Mouse (Mus musculus) forebrain, embryonic 16.5 days (tissue): ENCODE measurements around the gene Dpp9. TPM values are rescaled to one million over a fixed set of nuclear protein-coding genes. Genes with fewer than 3 reads are reported as not detected.

ENCODE experiments used
- ATAC-seq: fragments of 200-750 bp; cut with Nextera tagmentation; 2 replicates; pipeline ENCODE4 v1.8.0; 2017; ENCODE audit warnings: mild to moderate bottlenecking, moderate library complexity
- H3K27ac ChIP-seq: fragments of 300-500 bp; sonication (generic); 2 replicates; pipeline ENCODE4 v1.5.1; 2014; ENCODE audit warnings: low read length, control low read depth
- H3K27me3 ChIP-seq: fragments of 300-500 bp; sonication (generic); replicated peaks from 2 replicates; pipeline ENCODE4 v1.6.1; 2014; ENCODE audit warnings: low read length; ENCODE audit not compliant: control insufficient read depth, insufficient read depth
- H3K36me3 ChIP-seq: fragments of 300-500 bp; sonication (generic); 2 replicates; pipeline ENCODE4 v1.6.1; 2014; ENCODE audit not compliant: control insufficient read depth, insufficient read depth
- H3K4me1 ChIP-seq: fragments of 300-500 bp; sonication (generic); replicated peaks from 2 replicates; pipeline ENCODE4 v1.6.1; 2014; ENCODE audit warnings: low read length; ENCODE audit not compliant: control insufficient read depth, insufficient read depth
- H3K4me2 ChIP-seq: fragments of 300-500 bp; sonication (generic); 2 replicates; pipeline ENCODE4 v1.6.1; 2014; ENCODE audit warnings: mild to moderate bottlenecking, low read length, control low read depth
- H3K4me3 ChIP-seq: fragments of 300-500 bp; sonication (generic); replicated peaks from 2 replicates; pipeline ENCODE4 v1.5.1; 2014; ENCODE audit warnings: mild to moderate bottlenecking, low read length, control low read depth
- H3K9ac ChIP-seq: fragments of 300-500 bp; sonication (generic); replicated peaks from 2 replicates; pipeline ENCODE4 v1.6.1; 2014; ENCODE audit warnings: low read depth, low read length, control low read depth
- H3K9me3 ChIP-seq: fragments of 300-500 bp; sonication (generic); 2 replicates; pipeline ENCODE4 v1.6.1; 2016; ENCODE audit warnings: low read length; ENCODE audit not compliant: control insufficient read depth
- WGBS: fragments of 180-500 bp; shearing (Covaris S2); extraction: QIAGEN DNeasy Blood & Tissue Kit; methylation state at CpG from one replicate; pipeline ENCODE4 v1.1.7; 2014; 5-methylcytosine and 5-hydroxymethylcytosine counted together
- polyA plus RNA-seq: library from polyadenylated mRNA; unstranded; fragments of >200 nt; fragmentation: Nextera tagmentation; extraction: Ambion mirVana; gene quantifications from 2 replicates; pipeline ENCODE4 v1.2.1, GENCODE M21; 2015

Gene Dpp9
- polyA plus RNA-seq, 1 experiment from 2014 or later: 32.3 TPM

DNA sequence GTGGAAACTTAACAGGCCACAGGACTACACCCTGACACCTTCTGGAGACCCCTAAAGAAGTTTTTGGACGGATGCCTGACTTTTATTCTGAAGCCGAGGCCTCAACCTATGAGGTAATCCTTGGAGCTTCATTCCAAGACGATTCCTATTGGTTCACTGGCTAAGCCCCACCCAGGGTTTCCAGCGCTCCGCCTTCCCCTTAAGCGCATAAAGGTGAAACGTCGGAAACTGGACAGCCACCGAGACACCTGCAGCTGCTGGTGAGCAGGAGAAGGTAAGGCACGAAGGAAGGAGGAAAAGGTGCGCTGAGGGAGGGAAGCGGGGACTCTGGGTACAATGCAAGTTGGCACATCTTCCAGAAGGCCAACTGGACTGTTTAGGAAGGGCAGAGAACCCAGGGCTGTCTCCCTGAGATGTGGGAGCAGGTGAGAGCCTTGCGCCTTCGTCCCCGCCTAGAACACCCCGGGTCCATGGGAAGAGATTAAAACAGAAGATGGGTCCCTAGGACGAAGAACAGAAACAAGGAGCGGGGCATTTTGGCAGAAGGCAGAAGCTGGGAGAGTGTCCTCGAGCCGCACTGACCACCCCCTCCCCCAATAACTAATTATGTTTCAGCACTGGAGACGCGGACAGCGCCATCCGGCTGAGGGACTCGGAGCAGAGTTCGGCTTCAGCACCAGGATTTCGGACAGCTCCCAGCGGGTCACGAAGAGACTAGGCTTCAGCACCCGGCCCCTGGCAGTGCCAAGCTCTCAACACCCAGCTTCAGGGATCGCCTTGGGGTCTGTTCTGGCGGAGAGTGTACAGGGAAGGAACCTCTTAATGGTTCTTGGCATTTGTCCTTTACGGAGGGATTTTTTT, 23.1 kb upstream of the Dpp9 start:
- WGBS: under 1% methylated on average over 33 of the region's 33 CpGs
- H3K9ac ChIP-seq: peak overlapping the region; percentile 53

DNA sequence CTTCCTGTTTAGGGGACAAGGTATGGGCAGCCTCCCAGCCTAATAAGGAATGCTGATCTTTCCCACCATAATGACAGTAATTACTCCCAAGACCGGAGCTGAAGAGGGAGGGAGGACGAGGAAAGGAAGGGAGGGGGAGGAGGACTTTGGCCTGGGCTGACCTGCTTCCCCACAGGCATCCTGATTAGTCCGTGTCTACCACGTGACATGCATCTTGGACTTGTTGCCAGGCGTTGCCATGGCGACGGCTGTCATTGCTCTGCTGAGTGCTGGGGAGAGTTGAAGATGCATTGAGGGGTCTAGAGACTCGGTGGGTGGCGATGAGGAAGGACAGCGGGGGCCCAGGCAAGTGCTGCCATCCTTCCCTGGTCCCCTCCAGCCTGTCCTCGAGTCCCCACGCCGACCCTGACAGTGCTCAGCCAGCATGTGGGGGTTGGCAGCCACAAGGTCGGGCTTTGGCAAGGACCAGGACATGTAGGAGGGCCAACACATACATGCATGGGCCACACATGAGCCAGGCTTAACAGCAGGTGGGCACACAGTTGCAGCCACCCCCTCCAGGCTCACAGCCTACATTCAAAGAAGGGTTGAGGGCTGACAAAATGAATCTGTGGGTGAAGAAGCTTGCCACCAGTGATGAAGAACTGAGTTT, 15.2 kb upstream of the Dpp9 start:
- no peaks in the 10 kb centered on the region for H3K27me3 ChIP-seq

More for the DNA sequence above, 23.1 kb upstream of the Dpp9 start:
- Histone ChIP-seq H3K4me1 (peaks cover 2% of the 10 kb centered on the region; the same call in 1 of the 2 replicates), H3K27me3 (0 out of 2 replicates have a peak, but pooled peaks cover 2% of the 10 kb centered on the region), H3K9me3 (no peaks in the 10 kb centered on the region), H3K36me3 (no peaks in the 10 kb centered on the region), H3K4me3 (peak overlapping the region; percentile 59), H3K4me2 (peak overlapping the region; percentile 66), H3K27ac (no peak overlapping the region)
- peak; percentile 86 for ATAC-seq

DNA sequence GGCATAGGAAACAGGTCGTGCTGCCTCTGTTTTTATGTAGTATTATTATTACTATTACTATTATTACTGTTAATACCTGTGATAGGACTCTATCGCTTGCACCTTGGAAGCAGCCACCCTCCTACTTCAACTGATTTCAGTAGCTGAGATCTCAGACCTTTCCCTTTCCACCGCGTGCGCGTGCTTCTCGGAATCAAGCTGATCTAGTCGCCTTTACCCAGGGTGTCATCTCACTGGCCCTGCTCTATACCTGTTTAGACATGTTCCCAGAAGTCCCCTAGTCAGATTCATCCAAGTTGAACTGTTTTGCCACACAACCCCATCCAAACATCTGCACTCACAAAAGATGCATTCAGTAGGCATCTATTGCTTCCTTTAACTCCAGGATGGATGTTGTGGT, 14.7 kb upstream of the Dpp9 start:
- 48% methylated on average over 8 of the region's 8 CpGs for WGBS
- Histone ChIP-seq H3K4me3 (no peak overlapping the region), H3K9ac (no peak overlapping the region), H3K27me3 (no peaks in the 10 kb centered on the region), H3K27ac (peak overlapping the region; percentile 2; the same call in 1 of the 2 replicates), H3K4me2 (peak overlapping the region; percentile 42), H3K9me3 (no peaks in the 10 kb centered on the region), H3K36me3 (no peaks in the 10 kb centered on the region), H3K4me1 (peaks cover 11% of the 10 kb centered on the region)
- ATAC-seq: no peak; the same call in 1 of the 2 replicates

More for the DNA sequence above, 15.2 kb upstream of the Dpp9 start:
- peak overlapping the region; percentile 42 for H3K4me2 ChIP-seq
- no peak overlapping the region for H3K9ac ChIP-seq
- WGBS: 4% methylated on average over 14 of the region's 14 CpGs
- peak overlapping the region; percentile 36 for H3K27ac ChIP-seq
- no peak overlapping the region for H3K4me3 ChIP-seq
- H3K36me3 ChIP-seq: no peaks in the 10 kb centered on the region
- no peaks in the 10 kb centered on the region for H3K9me3 ChIP-seq
- peaks cover 11% of the 10 kb centered on the region for H3K4me1 ChIP-seq
- peak; percentile 92 for ATAC-seq

DNA sequence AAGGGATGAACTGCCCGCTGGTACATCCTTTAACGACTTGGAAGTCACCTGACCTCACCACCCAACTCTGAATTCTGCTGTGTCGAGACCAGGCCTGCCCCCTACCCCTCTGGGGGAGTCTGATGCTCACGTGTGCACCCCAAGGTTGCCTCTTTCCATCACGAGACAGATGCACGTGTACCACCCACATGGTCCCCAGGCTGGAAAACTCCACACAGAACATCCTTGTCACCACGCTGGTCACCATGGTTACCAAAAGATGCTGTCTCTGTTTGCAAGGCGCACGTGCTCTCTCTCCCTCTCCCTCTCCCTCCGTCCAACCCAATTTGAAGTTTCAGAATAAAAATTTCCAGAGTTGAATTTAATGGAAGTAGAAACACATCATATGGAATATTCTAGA, 11.2 kb upstream of the Dpp9 start:
- no peaks in the 10 kb centered on the region for H3K9me3 ChIP-seq
- H3K9ac ChIP-seq: no peak overlapping the region
- no peak overlapping the region for H3K27ac ChIP-seq
- H3K4me2 ChIP-seq: no peak overlapping the region
- peaks cover 11% of the 10 kb centered on the region for H3K4me1 ChIP-seq
- 51% methylated on average over 10 of the region's 10 CpGs for WGBS
- no peak for ATAC-seq
- 0 out of 2 replicates have a peak, but pooled peaks cover 4% of the 10 kb centered on the region for H3K27me3 ChIP-seq
- H3K4me3 ChIP-seq: no peak overlapping the region
- no peaks in the 10 kb centered on the region for H3K36me3 ChIP-seq

- Histone ChIP-seq H3K4me1 (no peaks in the 10 kb centered on the region), H3K9me3 (no peaks in the 10 kb centered on the region), H3K4me2 (no peak overlapping the region), H3K4me3 (no peak overlapping the region), H3K9ac (no peak overlapping the region), H3K27ac (no peak overlapping the region), H3K36me3 (no peaks in the 10 kb centered on the region), H3K27me3 (0 out of 2 replicates have a peak, but pooled peaks cover 4% of the 10 kb centered on the region)
- WGBS: 83% methylated on average over 3 of the region's 3 CpGs
- ATAC-seq: no peak
Observed at GRCm38 (mm10) chr17:56226566-56226965, 7.9 kb upstream of the Dpp9 start.

- Histone ChIP-seq H3K4me1 (no peaks in the 10 kb centered on the region), H3K27me3 (0 out of 2 replicates have a peak, but pooled peaks cover 4% of the 10 kb centered on the region), H3K27ac (no peak overlapping the region), H3K4me3 (no peak overlapping the region), H3K36me3 (no peaks in the 10 kb centered on the region), H3K9ac (no peak overlapping the region), H3K4me2 (no peak overlapping the region), H3K9me3 (no peaks in the 10 kb centered on the region)
- WGBS: 68% methylated on average over 1 of the region's 1 CpGs
- ATAC-seq: no peak
Observed at GRCm38 (mm10) chr17:56224916-56225315, 6.2 kb upstream of the Dpp9 start.

DNA sequence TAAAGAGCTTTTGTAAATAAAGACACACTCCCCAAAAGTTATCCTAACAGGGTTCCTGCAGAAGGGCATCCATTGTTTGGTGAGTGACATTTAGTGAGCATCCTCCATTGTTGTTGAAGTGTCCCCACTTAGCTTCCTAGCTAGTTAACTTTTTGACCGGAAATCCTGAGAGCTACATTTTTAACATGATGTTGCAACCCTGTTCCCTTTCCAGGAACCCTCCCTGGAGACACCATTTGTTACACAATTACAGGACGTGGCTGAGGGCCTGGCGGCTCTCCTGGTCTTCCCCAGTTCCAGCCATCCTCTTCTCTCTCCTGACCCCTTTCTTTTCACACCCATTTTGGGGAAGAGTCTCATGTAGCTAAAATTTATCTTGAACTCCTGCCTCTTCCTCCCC, 1.1 kb upstream of the Dpp9 start:
- Histone ChIP-seq H3K9ac (no peak overlapping the region), H3K27ac (no peak overlapping the region), H3K9me3 (no peaks in the 10 kb centered on the region), H3K36me3 (no peaks in the 10 kb centered on the region), H3K4me1 (peaks cover 30% of the 10 kb centered on the region), H3K27me3 (no peaks in the 10 kb centered on the region), H3K4me3 (no peak overlapping the region), H3K4me2 (no peak overlapping the region)
- ATAC-seq: no peak
- WGBS: 70% methylated on average over 3 of the region's 3 CpGs

- no peak for ATAC-seq
- no peaks in the 10 kb centered on the region for H3K36me3 ChIP-seq
- peak overlapping the region; percentile 62 for H3K4me2 ChIP-seq
- peak overlapping the region; percentile 86 for H3K27ac ChIP-seq
- H3K4me3 ChIP-seq: peak overlapping the region; percentile 85
- no peaks in the 10 kb centered on the region for H3K27me3 ChIP-seq
- peaks cover 31% of the 10 kb centered on the region for H3K4me1 ChIP-seq
- H3K9me3 ChIP-seq: no peaks in the 10 kb centered on the region
- H3K9ac ChIP-seq: peak overlapping the region; percentile 61
- 45% methylated on average over 12 of the region's 12 CpGs for WGBS
Observed at GRCm38 (mm10) chr17:56219251-56219650, 546 bp upstream of the Dpp9 start.

- peak overlapping the region; percentile 85 for H3K4me3 ChIP-seq
- WGBS: 65% methylated on average over 13 of the region's 13 CpGs
Observed at GRCm38 (mm10) chr17:56217670-56218069, 1.0 kb downstream of the Dpp9 start.

More at GRCm38 (mm10) chr17:56217670-56218069, 1.0 kb downstream of the Dpp9 start:
- Histone ChIP-seq H3K27ac (no peak overlapping the region), H3K9ac (peak overlapping the region; percentile 85), H3K4me2 (peak overlapping the region; percentile 95), H3K36me3 (no peaks in the 10 kb centered on the region), H3K27me3 (no peaks in the 10 kb centered on the region), H3K9me3 (no peaks in the 10 kb centered on the region), H3K4me1 (peaks cover 31% of the 10 kb centered on the region)
- ATAC-seq: no peak
